Mouse (Mus musculus) C2C12 (cell line): ENCODE measurements around the gene Tnrc18.

Source experiments
- CEBPB ChIP-seq: IDR thresholded peaks from one replicate; pipeline ENCODE4 v1.6.1; 2011; ENCODE audit warnings: low read depth, mild to moderate bottlenecking, control low read depth, moderate library complexity
- CTCF ChIP-seq: IDR thresholded peaks from one replicate; pipeline ENCODE4 v1.5.1; 2011; ENCODE audit not compliant: control insufficient read depth, insufficient read depth, insufficient read length

DNA sequence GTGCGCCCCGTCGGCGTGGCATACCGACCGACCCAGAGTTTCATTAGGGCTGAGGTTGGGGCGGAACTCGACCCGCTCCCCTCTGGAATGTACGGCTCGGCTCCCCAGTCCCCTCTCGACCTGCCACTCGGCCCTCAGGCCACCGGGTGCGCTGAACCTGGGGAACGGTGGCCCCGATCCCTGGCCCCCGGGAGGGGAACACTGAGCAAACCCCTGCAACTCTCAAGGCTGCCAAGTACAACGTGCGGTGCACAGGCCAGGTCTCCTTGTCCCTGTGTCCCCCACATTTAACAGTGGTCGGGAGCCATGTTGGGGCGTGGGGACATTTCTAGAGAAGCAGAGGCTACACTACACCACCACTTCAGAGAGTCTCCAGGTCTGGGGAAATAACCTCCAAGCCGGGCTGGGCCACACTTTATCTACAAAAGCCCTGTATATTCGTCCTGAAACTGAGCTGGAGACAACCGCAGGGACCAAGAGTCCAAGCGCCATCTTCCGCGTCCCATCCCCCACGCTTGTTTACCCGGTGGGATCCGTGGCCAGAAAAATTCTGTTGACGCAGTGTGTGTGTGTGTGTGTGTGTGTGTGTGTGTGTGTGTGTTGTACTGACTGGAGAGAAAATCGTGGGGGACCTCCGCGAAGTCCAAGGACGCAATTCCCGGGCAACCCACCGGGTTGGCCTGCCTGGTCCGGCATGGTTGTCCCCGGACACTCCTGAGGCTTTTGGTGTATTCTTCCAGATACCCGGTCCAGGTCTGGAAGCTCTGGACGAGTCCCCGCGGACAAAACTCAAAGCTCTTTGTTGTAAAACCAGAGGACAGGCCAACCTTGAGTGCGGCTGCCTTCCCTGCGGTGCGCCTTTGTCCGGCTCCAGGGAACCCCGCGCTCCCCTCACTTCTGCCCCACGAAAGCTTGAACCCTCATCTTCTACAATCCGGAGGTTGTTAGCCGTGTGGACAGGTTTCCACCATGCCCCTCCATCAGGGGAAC, 3.1 kb upstream of the Tnrc18 start:
- TF ChIP-seq CEBPB (no peak), CTCF (no peak)
